Mouse (Mus musculus) bone marrow macrophage, adult 2 months (primary cell): Measurements from ENCODE around the gene Ebf1. TPM values are rescaled to one million over a fixed set of nuclear protein-coding genes. Genes with fewer than 3 reads are reported as not detected.

Source experiments
- H3K27ac ChIP-seq: 2 replicates; pipeline ENCODE4 v1.5.1; 2012; ENCODE audit warnings: low read depth, low read length; ENCODE audit not compliant: insufficient read depth
- H3K4me1 ChIP-seq: 2 replicates; pipeline ENCODE4 v1.6.1; 2012; ENCODE audit warnings: low read length; ENCODE audit not compliant: control insufficient read depth, insufficient read depth
- H3K4me3 ChIP-seq: 2 replicates; pipeline ENCODE4 v1.5.1; 2012; ENCODE audit warnings: mild to moderate bottlenecking, low read length, moderate library complexity; ENCODE audit not compliant: insufficient read depth
- CTCF ChIP-seq: IDR thresholded peaks from 2 replicates; pipeline ENCODE4 v1.5.1; 2012; ENCODE audit warnings: low read depth, mild to moderate bottlenecking, low read length, moderate library complexity
- POLR2A ChIP-seq: IDR thresholded peaks from 2 replicates; pipeline ENCODE4 v1.6.1; 2012; ENCODE audit warnings: mild to moderate bottlenecking, low read depth, low read length, borderline replicate concordance
- polyA plus RNA-seq: library from polyadenylated mRNA; stranded (reverse); fragments of >200 nt; gene quantifications from 2 replicates; pipeline ENCODE4 v1.2.4, GENCODE M21; 2012; ENCODE audit not compliant: missing spikeins, insufficient read depth, insufficient read length

Ebf1 gene
- polyA plus RNA-seq, 1 experiment, result 0.32 TPM

GRCm38 (mm10) chr11:44884337-44884736 is 267.2 kb downstream of the Ebf1 start:
- Histone ChIP-seq H3K4me3 (no peak overlapping the region), H3K27ac (no peak overlapping the region)

GRCm38 (mm10) chr11:44886897-44887296 is 269.8 kb downstream of the Ebf1 start:
- Histone ChIP-seq H3K27ac (no peak overlapping the region), H3K4me3 (no peak overlapping the region), H3K4me1 (no peaks in the 10 kb centered on the region)
- TF ChIP-seq CTCF (no peak), POLR2A (no peak)

More at GRCm38 (mm10) chr11:44884337-44884736, 267.2 kb downstream of the Ebf1 start:
- TF ChIP-seq CTCF (no peak), POLR2A (no peak)
- H3K4me1 ChIP-seq, result no peaks in the 10 kb centered on the region

GRCm38 (mm10) chr11:44887691-44888090 is 270.6 kb downstream of the Ebf1 start:
- TF ChIP-seq POLR2A, result no peak
- TF ChIP-seq CTCF, result no peak
- Histone ChIP-seq H3K27ac (no peak overlapping the region), H3K4me1 (no peaks in the 10 kb centered on the region), H3K4me3 (no peak overlapping the region)

GRCm38 (mm10) chr11:44888390-44888789 is 271.3 kb downstream of the Ebf1 start:
- TF ChIP-seq POLR2A (no peak), CTCF (no peak)
- Histone ChIP-seq H3K4me3 (no peak overlapping the region), H3K27ac (no peak overlapping the region), H3K4me1 (no peaks in the 10 kb centered on the region)

GRCm38 (mm10) chr11:44892814-44893521 is 275.9 kb downstream of the Ebf1 start:
- Histone ChIP-seq H3K4me1 (no peaks in the 10 kb centered on the region), H3K4me3 (no peak overlapping the region), H3K27ac (no peak overlapping the region)
- no peak for TF ChIP-seq POLR2A
- TF ChIP-seq CTCF, result no peak

GRCm38 (mm10) chr11:44893986-44894385 is 276.9 kb downstream of the Ebf1 start:
- Histone ChIP-seq H3K27ac (no peak overlapping the region), H3K4me1 (no peaks in the 10 kb centered on the region), H3K4me3 (no peak overlapping the region)
- no peak for TF ChIP-seq POLR2A
- TF ChIP-seq CTCF, result no peak

GRCm38 (mm10) chr11:44894798-44895197 is 277.7 kb downstream of the Ebf1 start:
- no peak overlapping the region for H3K4me3 ChIP-seq
- H3K4me1 ChIP-seq, result no peaks in the 10 kb centered on the region
- no peak for TF ChIP-seq CTCF
- no peak for TF ChIP-seq POLR2A
- H3K27ac ChIP-seq, result no peak overlapping the region

- TF ChIP-seq CTCF (no peak), POLR2A (no peak)
- Histone ChIP-seq H3K4me1 (no peaks in the 10 kb centered on the region), H3K4me3 (no peak overlapping the region)
Measured at GRCm38 (mm10) chr11:44895893-44896292, 278.8 kb downstream of the Ebf1 start.

GRCm38 (mm10) chr11:44897140-44897665 is 280.1 kb downstream of the Ebf1 start:
- H3K4me1 ChIP-seq, result no peaks in the 10 kb centered on the region
- no peak overlapping the region for H3K27ac ChIP-seq
- no peak overlapping the region for H3K4me3 ChIP-seq
- no peak for TF ChIP-seq CTCF
- TF ChIP-seq POLR2A, result no peak

More at GRCm38 (mm10) chr11:44895893-44896292, 278.8 kb downstream of the Ebf1 start:
- no peak overlapping the region for H3K27ac ChIP-seq

- no peak overlapping the region for H3K4me3 ChIP-seq
- no peaks in the 10 kb centered on the region for H3K4me1 ChIP-seq
- no peak overlapping the region for H3K27ac ChIP-seq
- TF ChIP-seq POLR2A, result no peak
- no peak for TF ChIP-seq CTCF
Measured at GRCm38 (mm10) chr11:44899554-44899953, 282.4 kb downstream of the Ebf1 start.
